Comparison of ENCODE assay signal across 18 mouse cellular contexts in the genomic region with DNA sequence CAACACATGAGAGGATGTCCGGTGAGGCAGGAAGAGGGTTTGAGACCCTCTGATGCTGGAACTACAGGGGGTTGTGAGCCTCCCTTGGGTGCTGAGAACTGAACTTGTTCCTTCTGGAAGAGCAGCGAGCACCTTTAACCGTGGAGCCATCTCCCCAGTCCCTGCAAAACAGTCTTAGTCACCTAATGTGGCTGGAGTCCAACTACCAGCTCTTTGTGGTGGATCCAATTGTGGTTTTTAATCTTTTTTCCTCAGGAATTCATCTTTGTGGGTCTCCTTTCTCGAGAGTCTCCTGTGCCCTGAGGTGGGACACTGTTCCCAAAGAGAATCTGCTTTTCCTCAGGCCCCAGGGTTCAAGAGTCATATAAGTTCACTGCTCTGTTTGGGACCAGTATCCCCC. TPM values are rescaled to one million over a fixed set of nuclear protein-coding genes. Genes with fewer than 3 reads are reported as not detected.
"Had no signal": no experiment of that assay in that cellular context is flagged by ENCODE, and none has a peak within 500 bp of the region (broad histone marks: within the 10 kb centered on the region; RNA-seq: fewer than 3 reads in every experiment).

No protein-coding gene starts in this region.

- H3K27ac ChIP-seq: kidney, postnatal 0 days; limb, embryonic 13.5 days; liver, embryonic 14.5 days; midbrain, embryonic 13.5 days; neural tube, embryonic 12.5 days had no signal

- ATAC-seq: lung, postnatal 0 days; midbrain, embryonic 13.5 days had no signal

- H3K4me1 ChIP-seq: limb, embryonic 13.5 days; midbrain, embryonic 13.5 days; neural tube, embryonic 12.5 days had no signal

- DNase-seq: kidney, adult 9 months; kidney, postnatal 36 days; left cerebral cortex, postnatal 4 days; lung, adult 2 months; lung, postnatal 36 days; right cerebral cortex, postnatal 4 days; spleen, adult 18-20 months; thymus, adult 18-20 months; thymus, postnatal 14 days had no signal

- H3K9ac ChIP-seq: limb, embryonic 13.5 days; liver, embryonic 14.5 days; midbrain, embryonic 13.5 days; neural tube, embryonic 12.5 days had no signal

- H3K27me3 ChIP-seq: limb, embryonic 13.5 days; midbrain, embryonic 13.5 days; neural tube, embryonic 12.5 days had no signal

- H3K4me2 ChIP-seq: limb, embryonic 13.5 days; midbrain, embryonic 13.5 days; neural tube, embryonic 12.5 days had no signal

- H3K9me3 ChIP-seq: limb, embryonic 13.5 days; midbrain, embryonic 13.5 days; neural tube, embryonic 12.5 days had no signal

- H3K4me3 ChIP-seq: limb, embryonic 13.5 days; midbrain, embryonic 13.5 days; myocyte; neural tube, embryonic 12.5 days had no signal

RNA-seq across cellular contexts. Expression of a gene that starts 29.3 kb away (rescaled TPM):
- total RNA-seq: liver, adult 2 months; neutrophil, adult 5-6 weeks had no signal
- polyA plus RNA-seq: liver, adult 2 months had no signal
